Mouse (Mus musculus) common myeloid progenitor, adult 5-6 weeks (primary cell): Measurements from ENCODE around the gene Emcn. TPM values are rescaled to one million over a fixed set of nuclear protein-coding genes. Genes with fewer than 3 reads are reported as not detected.

Experiments used
- ATAC-seq: replicated peaks from 2 replicates; pipeline ENCODE4 v1.8.0; 2016; ENCODE audit warnings: low read depth, mild to moderate bottlenecking, moderate TSS enrichment, inconsistent platforms; ENCODE audit not compliant: poor library complexity, severe bottlenecking
- total RNA-seq: library from RNA; stranded (forward); fragments of 200-1000, 187-1606 nt; gene quantifications from 2 replicates; pipeline ENCODE4 v1.2.3, GENCODE M21; 2017

Gene Emcn
- 3.2 and 3.3 TPM in 2 replicates for total RNA-seq

- ATAC-seq = peak; percentile 46; the same call in 1 of the 2 replicates
Observed at GRCm38 (mm10) chr3:137340938-137341337, at the start of gene Emcn. Gene Emcn, plus strand, starts transcription at chr3:137341067.

GRCm38 (mm10) chr3:137293174-137293591, 47.7 kb upstream of the Emcn start:
- peak; percentile 93 for ATAC-seq

GRCm38 (mm10) chr3:137298230-137298629, 42.6 kb upstream of the Emcn start:
- no peak for ATAC-seq

GRCm38 (mm10) chr3:137300210-137300609, 40.7 kb upstream of the Emcn start:
- ATAC-seq = peak; percentile 39; the same call in 1 of the 2 replicates

GRCm38 (mm10) chr3:137301195-137301594, 39.7 kb upstream of the Emcn start:
- ATAC-seq = no peak

GRCm38 (mm10) chr3:137302804-137303203, 38.1 kb upstream of the Emcn start:
- ATAC-seq = no peak

GRCm38 (mm10) chr3:137309959-137310358, 30.9 kb upstream of the Emcn start:
- ATAC-seq = no peak

- no peak for ATAC-seq
Observed at GRCm38 (mm10) chr3:137312540-137312939, 28.3 kb upstream of the Emcn start.

GRCm38 (mm10) chr3:137313775-137314362, 27.0 kb upstream of the Emcn start:
- ATAC-seq = no peak

- ATAC-seq = no peak
Observed at GRCm38 (mm10) chr3:137318371-137318770, 22.5 kb upstream of the Emcn start.

- ATAC-seq = 0 out of 2 replicates have a peak, but pooled peaks have one; percentile 25
Observed at GRCm38 (mm10) chr3:137319950-137320349, 20.9 kb upstream of the Emcn start.

GRCm38 (mm10) chr3:137322304-137322703, 18.6 kb upstream of the Emcn start:
- ATAC-seq = no peak

GRCm38 (mm10) chr3:137329898-137330297, 11.0 kb upstream of the Emcn start:
- ATAC-seq = no peak

- ATAC-seq = no peak
Observed at GRCm38 (mm10) chr3:137330950-137331349, 9.9 kb upstream of the Emcn start.

GRCm38 (mm10) chr3:137332531-137332930, 8.3 kb upstream of the Emcn start:
- ATAC-seq = no peak

- ATAC-seq = no peak
Observed at GRCm38 (mm10) chr3:137335957-137336356, 4.9 kb upstream of the Emcn start.

GRCm38 (mm10) chr3:137343446-137343845, 2.6 kb downstream of the Emcn start:
- ATAC-seq = no peak

GRCm38 (mm10) chr3:137351882-137352281, 11.0 kb downstream of the Emcn start:
- ATAC-seq = no peak

GRCm38 (mm10) chr3:137356697-137357096, 15.8 kb downstream of the Emcn start:
- no peak for ATAC-seq

GRCm38 (mm10) chr3:137367123-137367825, 26.4 kb downstream of the Emcn start:
- no peak for ATAC-seq

GRCm38 (mm10) chr3:137367826-137368325, 27.0 kb downstream of the Emcn start:
- ATAC-seq = no peak
